Mouse (Mus musculus) cerebellum, postnatal 10 days (tissue): ENCODE results near the gene Adra2c.

Experiments used
- DNase-seq, 2 experiments: peaks; one replicate each; pipeline ENCODE4 v3.0.0; 2021; ENCODE audit warnings: mixed read lengths in 2 of 2

Adra2c gene

DNA sequence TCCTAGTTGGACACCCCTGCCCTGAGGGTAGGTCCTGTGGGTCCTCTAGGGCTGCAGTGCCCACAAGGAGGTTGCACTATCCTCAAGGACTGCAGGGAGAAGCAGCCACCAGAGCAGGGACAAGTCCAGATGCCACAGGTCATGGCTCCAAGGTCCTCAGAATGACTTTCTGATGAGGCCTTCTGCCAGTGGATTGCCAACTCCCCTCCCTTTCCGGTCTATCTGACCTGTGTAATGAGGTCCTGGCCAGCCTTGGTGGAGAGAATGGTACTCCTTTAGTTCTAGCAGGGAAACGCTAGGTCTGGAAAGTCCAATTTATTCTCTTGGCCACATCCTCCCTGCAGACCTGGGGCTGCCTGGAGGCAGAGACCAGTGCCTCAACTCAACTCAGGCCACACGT, at the start of gene Adra2c:
Adra2c (plus strand) TSS at position 301 of the 400 bp plus-strand sequence.
- no peak for DNase-seq

DNA sequence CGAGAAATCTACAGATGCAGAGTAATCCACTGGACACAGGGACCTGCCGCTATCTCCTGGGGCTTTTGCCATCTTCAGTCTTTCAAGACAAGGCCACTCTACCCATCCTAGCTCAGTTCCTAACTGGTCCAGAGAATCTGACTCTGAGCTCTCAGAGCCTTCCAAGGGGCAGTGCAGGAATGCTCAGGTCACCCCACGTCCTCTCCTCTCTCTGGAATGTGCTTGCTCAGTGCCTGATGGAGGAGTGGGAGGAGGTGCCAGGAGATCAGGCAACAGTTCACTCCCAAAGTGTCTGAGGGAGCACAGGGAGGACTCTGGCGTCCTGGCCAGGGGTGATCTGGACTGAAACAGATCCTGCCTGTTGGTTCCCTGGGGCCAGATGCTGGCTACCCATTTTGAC, 45.0 kb upstream of the Adra2c start:
- no peak for DNase-seq

DNA sequence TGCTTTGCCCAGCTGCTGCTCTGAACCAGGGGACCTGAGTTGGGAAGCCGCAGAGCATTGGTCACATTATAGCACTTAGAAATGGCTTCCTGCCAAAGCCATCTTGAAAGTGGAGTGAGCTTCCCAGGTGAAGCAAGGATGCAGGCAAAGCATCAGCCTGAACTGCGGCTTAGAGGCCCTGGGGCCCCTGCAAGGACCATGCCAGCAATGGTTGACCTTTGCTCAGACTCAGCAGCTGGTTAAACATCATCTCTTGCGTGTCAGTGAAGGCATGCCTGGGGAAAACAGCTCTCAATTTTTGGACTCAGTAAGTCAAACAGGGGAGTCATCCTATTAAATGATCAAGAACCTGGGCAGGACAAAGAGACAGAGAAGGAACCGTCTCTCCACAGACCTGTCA, 40.4 kb upstream of the Adra2c start:
- DNase-seq = no peak

DNA sequence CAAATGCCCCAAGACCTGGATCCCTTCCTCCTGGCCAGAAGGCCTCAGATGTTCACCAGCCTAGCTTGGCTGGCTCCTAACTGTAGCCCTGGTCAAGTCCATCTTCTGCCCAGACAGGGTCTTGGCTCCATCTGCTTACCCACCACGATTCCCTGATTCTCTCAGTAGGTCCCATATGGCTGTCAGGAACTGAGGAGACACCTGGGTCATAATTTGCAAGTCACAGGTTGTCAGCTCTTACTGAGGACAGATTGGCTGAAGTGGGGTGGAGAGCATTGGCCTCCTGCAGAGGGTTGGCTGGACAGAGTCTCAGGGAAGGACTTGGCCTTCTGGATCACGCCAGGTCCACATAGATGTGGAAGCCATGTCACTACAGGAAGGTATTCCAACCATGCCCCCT, 39.5 kb upstream of the Adra2c start:
- DNase-seq = peak; percentile 50 to 79

DNA sequence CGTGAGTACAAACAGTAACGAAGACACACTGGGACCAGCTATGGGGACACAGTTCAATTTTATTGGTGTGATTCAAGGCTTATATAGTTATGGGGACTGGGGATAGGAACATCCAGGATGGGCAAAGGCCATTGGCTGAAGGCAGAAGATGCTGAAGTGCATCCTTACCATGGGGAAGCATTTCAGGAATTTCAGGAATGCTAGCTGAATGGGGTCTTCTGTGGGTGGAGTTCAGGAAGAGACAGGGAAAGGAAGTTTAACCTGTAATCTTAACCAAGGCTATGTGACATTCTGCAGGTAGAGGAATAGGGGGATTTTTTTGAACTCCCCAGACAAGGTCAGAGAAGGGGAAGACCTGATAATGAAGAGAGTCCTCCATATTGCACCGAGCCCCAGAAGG, 36.6 kb upstream of the Adra2c start:
- no peak for DNase-seq

GRCm38 (mm10) chr5:35244204-35244603, 33.9 kb upstream of the Adra2c start:
- DNase-seq = peak; percentile 47 to 48

GRCm38 (mm10) chr5:35245555-35246273, 32.4 kb upstream of the Adra2c start:
- DNase-seq = peak; percentile 52 to 68

DNA sequence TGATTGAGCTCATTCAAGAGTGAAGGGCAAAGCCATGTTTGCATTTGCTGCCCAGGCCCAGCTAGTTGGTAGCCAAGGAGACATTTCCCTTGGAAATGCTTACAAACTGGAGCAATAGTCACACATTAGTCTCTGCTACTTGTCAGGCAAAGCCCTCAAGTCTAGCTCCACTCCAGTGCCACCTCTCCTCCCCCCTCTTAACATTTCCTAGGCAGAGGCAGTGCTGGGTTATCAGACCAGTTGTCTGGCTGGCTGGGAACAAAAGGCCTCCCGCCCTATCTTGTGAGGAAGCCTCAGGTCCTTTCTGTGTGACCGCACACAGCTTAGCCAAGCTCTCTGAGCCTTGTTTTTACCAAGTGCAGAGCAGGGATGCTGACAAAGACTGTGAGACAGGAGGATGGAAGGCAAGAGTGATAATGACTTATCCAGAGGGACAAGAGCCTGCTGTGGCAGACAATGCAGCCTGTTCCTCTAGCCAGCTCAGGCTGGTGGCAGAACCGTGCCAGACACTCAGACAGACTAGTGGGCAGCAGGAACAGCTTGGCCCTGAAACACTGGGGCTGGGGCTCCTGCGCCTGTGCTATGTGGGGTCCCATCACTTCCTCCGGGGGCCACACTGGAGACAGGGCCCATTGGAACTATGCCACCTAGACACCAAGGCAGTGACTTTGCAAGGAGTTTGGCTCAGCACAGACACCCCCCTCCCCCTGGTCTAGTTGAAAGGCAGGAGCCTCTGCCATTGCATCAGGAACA, 23.0 kb upstream of the Adra2c start:
- peak; percentile 56 to 68 for DNase-seq

- no peak for DNase-seq
Observed at GRCm38 (mm10) chr5:35263716-35264115, 14.4 kb upstream of the Adra2c start.

GRCm38 (mm10) chr5:35267486-35267885, 10.6 kb upstream of the Adra2c start:
- peak; percentile 71 to 73 for DNase-seq

GRCm38 (mm10) chr5:35275356-35275755, 2.8 kb upstream of the Adra2c start:
- peak; percentile 49 to 57 for DNase-seq

- DNase-seq = peak; percentile 85 to 88
Observed at GRCm38 (mm10) chr5:35278741-35279695, 899 bp downstream of the Adra2c start.

DNA sequence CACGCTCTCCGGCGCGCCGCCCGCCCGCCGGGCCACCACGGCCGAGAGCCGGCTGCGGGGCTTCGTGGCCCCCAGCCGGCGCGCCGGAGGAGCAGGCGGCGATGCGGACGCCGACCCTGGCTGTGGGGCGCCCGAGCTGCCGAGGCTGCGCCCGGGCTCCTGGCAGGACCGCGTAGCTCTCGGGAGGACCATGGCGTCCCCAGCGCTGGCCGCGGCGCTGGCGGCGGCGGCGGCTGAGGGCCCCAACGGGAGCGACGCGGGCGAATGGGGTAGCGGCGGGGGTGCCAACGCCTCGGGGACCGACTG, 1.5 kb downstream of the Adra2c start:
- DNase-seq = peak in 1 of 2 experiments; percentile 67

DNA sequence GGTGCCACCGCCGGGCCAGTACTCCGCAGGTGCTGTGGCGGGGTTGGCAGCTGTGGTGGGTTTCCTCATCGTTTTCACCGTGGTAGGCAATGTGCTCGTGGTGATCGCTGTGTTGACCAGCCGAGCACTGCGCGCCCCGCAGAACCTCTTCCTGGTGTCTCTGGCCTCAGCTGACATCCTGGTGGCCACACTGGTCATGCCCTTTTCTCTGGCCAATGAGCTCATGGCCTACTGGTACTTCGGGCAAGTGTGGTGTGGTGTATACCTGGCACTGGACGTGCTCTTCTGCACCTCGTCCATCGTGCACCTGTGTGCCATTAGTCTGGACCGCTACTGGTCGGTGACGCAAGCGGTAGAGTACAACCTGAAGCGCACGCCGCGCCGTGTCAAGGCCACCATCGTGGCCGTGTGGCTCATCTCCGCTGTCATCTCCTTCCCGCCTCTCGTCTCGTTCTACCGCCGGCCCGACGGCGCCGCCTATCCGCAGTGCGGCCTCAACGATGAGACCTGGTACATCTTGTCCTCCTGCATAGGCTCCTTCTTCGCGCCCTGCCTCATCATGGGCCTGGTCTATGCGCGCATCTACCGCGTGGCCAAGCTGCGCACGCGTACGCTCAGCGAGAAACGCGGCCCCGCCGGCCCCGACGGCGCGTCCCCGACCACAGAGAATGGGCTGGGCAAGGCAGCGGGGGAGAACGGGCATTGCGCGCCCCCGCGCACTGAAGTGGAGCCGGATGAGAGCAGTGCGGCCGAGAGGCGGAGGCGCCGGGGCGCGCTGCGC, 2.1 kb downstream of the Adra2c start:
- peak; percentile 81 to 86 for DNase-seq

GRCm38 (mm10) chr5:35280783-35281165, 2.7 kb downstream of the Adra2c start:
- DNase-seq = peak; percentile 66 to 70

- no peak for DNase-seq
Observed at GRCm38 (mm10) chr5:35285281-35285680, 7.2 kb downstream of the Adra2c start.

DNA sequence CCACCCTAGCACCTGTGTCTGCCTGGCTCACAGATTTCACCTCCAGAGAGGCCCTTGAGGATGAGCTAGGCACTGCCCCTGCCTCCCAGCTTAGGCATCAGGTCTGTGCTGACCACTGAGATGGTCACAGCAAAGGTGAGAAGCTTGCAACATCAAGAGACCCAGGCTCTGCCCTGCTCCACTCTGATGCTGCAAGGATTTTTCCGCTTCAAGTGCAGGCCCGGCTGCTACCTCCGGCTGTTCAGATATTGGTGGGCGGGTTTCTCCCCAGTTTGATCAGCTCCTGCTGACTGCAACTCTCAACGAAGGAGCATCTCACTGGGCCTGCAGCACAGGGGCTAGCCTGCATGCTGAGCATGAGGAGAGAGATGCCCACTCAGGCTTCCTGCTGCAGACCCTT, 8.1 kb downstream of the Adra2c start:
- no peak for DNase-seq

DNA sequence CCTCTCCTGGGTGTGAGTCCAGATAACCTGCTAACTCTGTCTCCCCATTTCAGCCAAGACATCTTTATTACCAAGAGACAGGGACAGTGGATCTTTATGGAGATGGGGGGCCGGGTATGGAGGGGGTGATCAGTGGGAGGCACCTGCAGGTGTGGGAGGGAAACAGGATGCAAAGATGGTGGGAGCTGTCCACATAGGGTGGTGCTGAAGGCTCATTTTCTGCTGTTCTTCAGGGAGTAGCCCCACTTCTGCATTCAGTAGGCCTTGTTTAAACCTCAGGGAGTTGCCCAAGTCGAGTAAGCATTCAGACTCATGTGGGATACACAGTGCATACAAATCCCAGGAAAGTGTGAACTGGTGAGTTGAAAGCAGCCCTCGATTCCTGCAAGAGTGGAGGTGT, 21.5 kb downstream of the Adra2c start:
- DNase-seq = no peak

- peak; percentile 62 to 67 for DNase-seq
Observed at GRCm38 (mm10) chr5:35304191-35304590, 26.1 kb downstream of the Adra2c start.

GRCm38 (mm10) chr5:35305332-35305731, 27.2 kb downstream of the Adra2c start:
- DNase-seq = peak; percentile 97 to 98

- DNase-seq = no peak
Observed at GRCm38 (mm10) chr5:35306692-35307091, 28.6 kb downstream of the Adra2c start.

DNA sequence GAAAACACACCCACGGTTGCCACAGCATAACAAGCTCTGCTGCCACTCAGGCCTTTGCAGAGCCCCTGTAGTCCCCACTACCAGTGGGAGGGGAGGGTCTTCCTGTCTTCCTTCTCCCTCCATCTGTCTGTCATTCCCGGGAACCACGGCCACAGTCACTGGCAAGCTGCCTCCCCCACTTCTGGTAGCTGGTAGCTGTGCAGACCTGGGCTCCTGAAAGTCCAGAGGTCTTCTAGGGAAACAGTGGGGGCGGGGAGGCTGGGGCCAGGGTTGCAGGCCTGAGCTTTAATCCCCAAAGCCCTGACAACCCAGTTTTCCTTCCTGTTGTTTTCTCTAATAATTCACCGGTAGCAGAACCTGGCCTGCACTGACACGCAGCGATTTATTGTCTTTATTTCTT, 31.7 kb downstream of the Adra2c start:
- peak; percentile 50 to 53 for DNase-seq
